Mouse (Mus musculus) bone marrow macrophage, adult 2 months (primary cell): ENCODE results near the gene Stub1.

ENCODE experiments used
- CTCF ChIP-seq: IDR thresholded peaks from 2 replicates; pipeline ENCODE4 v1.5.1; 2012; ENCODE audit warnings: low read depth, mild to moderate bottlenecking, low read length, moderate library complexity
- POLR2A ChIP-seq: IDR thresholded peaks from 2 replicates; pipeline ENCODE4 v1.6.1; 2012; ENCODE audit warnings: mild to moderate bottlenecking, low read depth, low read length, borderline replicate concordance

GRCm38 (mm10) chr17:25865288-25865687, 32.1 kb upstream of the Stub1 start:
- no peak for TF ChIP-seq CTCF
- no peak for TF ChIP-seq POLR2A
